13 mouse cellular contexts compared by ENCODE assay signal in the genomic region with DNA sequence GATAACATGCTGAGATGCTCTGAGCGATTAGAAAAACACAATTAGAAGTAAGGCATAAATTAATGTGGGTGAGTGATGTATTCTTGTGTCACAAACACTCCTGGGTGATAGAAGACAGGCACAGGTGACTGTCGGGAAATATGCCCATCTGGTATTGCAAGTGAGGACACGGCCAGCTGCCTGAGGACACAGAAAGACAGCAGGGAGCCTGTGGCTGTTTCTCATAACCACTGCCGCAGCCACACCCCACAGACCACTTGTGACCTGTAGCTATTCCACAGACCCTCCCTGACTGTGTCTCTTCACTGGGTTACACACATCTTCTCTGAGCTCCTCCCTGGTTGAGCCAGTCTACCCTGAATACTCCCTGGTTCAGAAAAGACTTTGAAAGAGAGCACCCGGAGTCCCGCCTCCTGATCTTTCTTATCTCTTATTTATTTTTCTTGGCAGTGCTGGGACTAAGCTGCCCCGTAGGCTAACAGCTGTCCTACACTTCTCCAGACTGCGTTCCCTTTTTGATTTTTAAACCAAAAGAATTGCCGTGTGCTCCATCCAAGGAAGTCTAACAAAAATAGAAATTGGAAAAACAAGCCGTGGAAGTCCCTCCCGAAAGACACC. TPM values are rescaled to one million over a fixed set of nuclear protein-coding genes. Genes with fewer than 3 reads are reported as not detected.
DNase-seq lines count a peak whose midpoint lies in the region; ATAC-seq lines count a peak whose summit lies in the region.
"Had no signal": no experiment of that assay in that cellular context is flagged by ENCODE, and none has a peak within 500 bp of the region (broad histone marks: within the 10 kb centered on the region; RNA-seq: fewer than 3 reads in every experiment).

No protein-coding gene starts in this region.

- no peak overlapping the region for H3K27ac ChIP-seq in heart, embryonic 10.5 days
- no peak overlapping the region for H3K27ac ChIP-seq in intestine, embryonic 14.5 days (ENCODE audit: low read depth)
- H3K27ac ChIP-seq: hindbrain, embryonic 14.5 days; left cerebral cortex, adult 2 months had no signal

- no peak overlapping the region for H3K4me3 ChIP-seq in heart, embryonic 10.5 days
- no peak overlapping the region for H3K4me3 ChIP-seq in intestine, embryonic 14.5 days (ENCODE audit: low read depth, low read length)
- H3K4me3 ChIP-seq: erythroblast, embryonic 14.5 days; left cerebral cortex, adult 2 months had no signal

- H3K4me2 ChIP-seq in intestine, embryonic 14.5 days (ENCODE audit: low read length) = 0 out of 2 replicates have a peak overlapping the region, but pooled peaks have one; percentile 23
- H3K4me2 ChIP-seq: hindbrain, embryonic 14.5 days had no signal

- no peaks in the 10 kb centered on the region for H3K27me3 ChIP-seq in heart, embryonic 10.5 days (ENCODE audit: insufficient read depth, poor library complexity, severe bottlenecking)
- no peaks in the 10 kb centered on the region for H3K27me3 ChIP-seq in intestine, embryonic 14.5 days (replicated peaks; ENCODE audit: control insufficient read depth, insufficient read depth, low read length)

- H3K9me3 ChIP-seq in heart, embryonic 10.5 days = no peaks in the 10 kb centered on the region
- 0 out of 2 replicates have a peak, but pooled peaks cover 3% of the 10 kb centered on the region for H3K9me3 ChIP-seq in intestine, embryonic 14.5 days (ENCODE audit: control insufficient read depth, low read length)

- H3K9ac ChIP-seq in intestine, embryonic 14.5 days (ENCODE audit: low read length) = no peak overlapping the region
- H3K9ac ChIP-seq: hindbrain, embryonic 14.5 days had no signal

- 27% methylated on average over 11 of the region's 11 CpGs for whole genome bisulfite sequencing in heart, embryonic 10.5 days
- WGBS in intestine, embryonic 14.5 days = 26% methylated on average over 11 of the region's 11 CpGs

- H3K4me1 ChIP-seq in heart, embryonic 10.5 days = peaks cover 24% of the 10 kb centered on the region
- peaks cover 11% of the 10 kb centered on the region for H3K4me1 ChIP-seq in intestine, embryonic 14.5 days (replicated peaks; ENCODE audit: control insufficient read depth, insufficient read depth, low read length)

- H3K36me3 ChIP-seq in heart, embryonic 10.5 days = peaks cover 27% of the 10 kb centered on the region; the same call in 1 of the 2 replicates
- H3K36me3 ChIP-seq in intestine, embryonic 14.5 days (ENCODE audit: control insufficient read depth, insufficient read depth, low read length) = no peaks in the 10 kb centered on the region

- peak; percentile 56 for DNase-seq in heart, adult 8-10 months (ENCODE audit: low spot score)
- no peak for DNase-seq in heart, embryonic 10.5 days (ENCODE audit: low spot score)
- peak; percentile 26 for DNase-seq in urinary bladder, postnatal 14 days (ENCODE audit: low spot score)
- no peak for DNase-seq in urinary bladder, postnatal 10 days (ENCODE audit: low spot score)
- DNase-seq in intestine, embryonic 14.5 days (ENCODE audit: low spot score) = no peak
- no peak for DNase-seq in Muller cell, postnatal 12 days (ENCODE audit: inconsistent ontology term)
- no peak for DNase-seq in yolk sac, embryonic 10.5 days (ENCODE audit: low spot score)
- DNase-seq: cerebellum, postnatal 25 days; kidney, postnatal 25 days had no signal

- no peak for ATAC-seq in intestine, embryonic 14.5 days (replicated peaks; ENCODE audit: low FRiP score, low TSS enrichment, low read depth)

RNA-seq across cellular contexts. Expression of gene Tmem44, which starts 32.9 kb away (rescaled TPM):
- total RNA-seq in heart, adult 8-10 months (2022) = 1 to 10 TPM; 4.1 to 7.0 (median 5.2) TPM
- polyA plus RNA-seq in heart, embryonic 10.5 days (2016; fragmentation: Nextera tagmentation; extraction: Ambion mirVana) = 16.1 and 23.1 TPM in 2 replicates
- polyA plus RNA-seq in intestine, embryonic 14.5 days (2014; fragmentation: Nextera tagmentation; extraction: Ambion mirVana) = 15.0 and 15.6 TPM in 2 replicates
- total RNA-seq: monocyte, adult 5-6 weeks had no signal

Comparison
In these comparisons a context has a peak if more than half of its experiments do, and no peak if none do; other contexts are left out.
1. DNase-seq: peak in heart, adult 8-10 months (single experiment) and urinary bladder, postnatal 14 days (single experiment); none in heart, embryonic 10.5 days (single experiment), urinary bladder, postnatal 10 days (single experiment), intestine, embryonic 14.5 days (single experiment), Muller cell, postnatal 12 days (single experiment) and yolk sac, embryonic 10.5 days (single experiment).